Mouse (Mus musculus): ENCODE measurements around the gene Pkmyt1. TPM values are rescaled to one million over a fixed set of nuclear protein-coding genes. Genes with fewer than 3 reads are reported as not detected.

Pkmyt1 gene
- polyA plus RNA-seq, 1 experiment from 2014 or later = 22.6 TPM

DNA sequence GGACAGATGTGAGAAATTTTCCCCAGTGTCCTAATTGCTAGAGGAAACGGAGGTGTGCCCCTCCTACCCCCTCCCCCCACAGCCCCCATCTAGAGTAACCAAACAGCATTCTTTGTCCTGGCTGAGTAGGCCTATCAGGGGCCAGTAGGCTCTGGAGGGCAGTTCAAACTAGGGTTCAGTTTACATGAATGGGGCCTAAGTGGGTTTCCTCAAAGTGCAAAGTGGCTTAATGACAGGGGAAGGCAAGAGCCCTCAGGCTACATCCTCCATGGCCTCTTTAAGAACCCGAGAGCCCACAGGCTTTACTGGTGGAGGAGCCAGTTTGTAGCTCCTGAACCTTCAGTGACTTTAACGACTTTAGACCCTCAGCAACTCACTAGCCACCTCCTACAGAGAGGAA is 30.3 kb upstream of the Pkmyt1 start:
- Histone ChIP-seq H3K36me3 (replicated peaks) (no peaks in the 10 kb centered on the region), H3K4me2 (no peak overlapping the region), H3K27me3 (replicated peaks) (peaks cover 23% of the 10 kb centered on the region), H3K4me3 (no peak overlapping the region), H3K27ac (no peak overlapping the region), H3K9me3 (no peaks in the 10 kb centered on the region), H3K4me1 (peaks cover 9% of the 10 kb centered on the region; the same call in 1 of the 2 replicates), H3K9ac (no peak overlapping the region)
- 32% methylated on average over 3 of the region's 3 CpGs for WGBS
- no peak for ATAC-seq (replicated peaks)

DNA sequence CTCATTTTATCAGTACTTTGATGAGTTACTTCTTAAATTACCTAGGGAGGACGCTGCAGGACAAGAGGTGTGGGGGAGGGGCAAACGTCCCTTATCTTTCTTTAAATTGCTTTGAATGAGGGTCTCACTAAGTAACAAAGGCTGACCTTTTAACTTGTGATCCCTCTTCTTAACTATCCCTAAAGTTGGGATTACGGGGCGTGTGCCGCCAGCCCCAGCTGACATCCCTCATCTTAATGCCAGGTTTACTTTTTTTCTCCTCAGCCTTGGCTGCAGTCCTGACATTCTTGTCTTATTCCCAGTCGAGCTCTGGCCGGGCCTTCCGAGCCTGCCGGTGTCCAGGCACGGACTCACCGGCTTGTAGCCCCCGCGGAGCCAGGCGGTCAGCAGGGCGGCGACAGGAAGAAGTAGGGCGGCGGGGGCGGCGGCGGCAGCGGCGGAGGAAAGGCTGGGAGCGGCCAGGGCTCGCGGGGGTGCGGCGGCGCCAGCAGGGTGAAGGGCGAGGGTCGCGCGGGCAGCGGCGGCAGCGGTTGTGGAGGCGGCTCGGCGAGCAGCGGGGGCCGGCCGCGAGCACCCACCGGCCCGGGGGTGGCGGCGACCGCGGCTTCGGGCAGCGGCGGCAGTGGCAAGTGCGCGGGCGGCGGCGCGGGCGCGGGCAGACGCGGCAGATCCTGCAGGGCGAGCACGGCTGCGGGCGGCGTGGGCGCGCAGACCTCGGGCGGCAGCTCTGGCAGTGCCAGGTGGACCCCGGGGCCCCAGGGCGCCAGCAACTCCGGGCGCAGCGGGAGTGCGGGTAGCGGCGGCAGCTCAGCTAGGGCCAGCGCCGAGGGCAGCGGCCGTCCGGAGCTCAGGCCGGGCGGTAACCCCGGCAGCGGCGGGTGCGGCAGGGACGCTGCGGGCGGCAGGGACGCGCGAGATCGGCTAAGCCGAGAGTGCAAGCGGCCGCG is 26.7 kb upstream of the Pkmyt1 start:
- WGBS = under 1% methylated on average over 91 of the region's 101 CpGs
- Histone ChIP-seq H3K27me3 (replicated peaks) (peaks cover 31% of the 10 kb centered on the region), H3K9me3 (no peaks in the 10 kb centered on the region), H3K4me2 (peak overlapping the region; percentile 99), H3K36me3 (replicated peaks) (no peaks in the 10 kb centered on the region), H3K27ac (peak overlapping the region; percentile 74), H3K4me3 (peak overlapping the region; percentile 90), H3K4me1 (peaks cover 9% of the 10 kb centered on the region; the same call in 1 of the 2 replicates), H3K9ac (peak overlapping the region; percentile 69)
- ATAC-seq (replicated peaks) = peak; percentile 73

DNA sequence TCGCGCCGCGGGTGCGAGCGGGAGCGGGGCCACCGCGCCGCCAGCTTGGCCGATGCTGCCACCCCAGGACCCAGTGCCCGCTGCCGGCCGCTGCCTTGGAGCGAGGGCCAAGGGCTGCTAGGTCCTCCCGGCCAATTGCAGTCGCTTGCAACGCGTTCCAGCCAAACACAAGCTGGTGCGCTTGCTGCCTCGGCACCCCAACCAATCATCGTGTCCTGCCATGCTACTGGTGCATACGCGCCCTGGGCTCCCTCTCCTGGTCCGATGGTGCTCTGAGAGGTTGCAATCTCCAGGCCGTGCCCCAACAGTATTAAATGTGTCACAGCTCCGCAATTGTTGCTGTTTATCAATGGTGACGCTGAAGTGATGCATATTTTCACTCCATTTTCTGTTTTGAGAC is 26.1 kb upstream of the Pkmyt1 start:
- Histone ChIP-seq H3K9ac (peak overlapping the region; percentile 69), H3K4me1 (peaks cover 9% of the 10 kb centered on the region; the same call in 1 of the 2 replicates), H3K4me2 (peak overlapping the region; percentile 99), H3K27ac (peak overlapping the region; percentile 74), H3K4me3 (peak overlapping the region; percentile 90), H3K36me3 (replicated peaks) (no peaks in the 10 kb centered on the region), H3K27me3 (replicated peaks) (peaks cover 31% of the 10 kb centered on the region), H3K9me3 (no peaks in the 10 kb centered on the region)
- WGBS = under 1% methylated on average over 28 of the region's 28 CpGs
- peak; percentile 98 for ATAC-seq (replicated peaks)

DNA sequence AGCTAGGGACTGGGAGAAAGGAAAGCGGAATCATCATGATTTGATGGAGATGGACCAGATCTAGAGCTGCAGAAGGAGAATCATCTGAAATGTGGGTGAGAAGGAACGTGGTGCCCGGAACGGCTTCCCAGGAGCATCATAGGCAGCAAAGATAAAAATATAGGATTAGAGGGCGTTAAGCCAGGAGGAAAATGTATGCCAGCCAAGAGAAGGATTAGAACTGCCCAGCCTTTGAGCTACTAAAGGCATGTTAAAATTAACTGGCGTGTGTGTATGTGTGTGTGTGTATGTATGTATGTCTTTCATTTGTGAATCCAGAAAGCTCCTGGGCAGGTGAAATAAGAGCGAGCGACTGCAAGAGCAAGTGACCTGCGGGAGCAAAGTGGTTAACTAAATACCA is 22.8 kb upstream of the Pkmyt1 start:
- Histone ChIP-seq H3K36me3 (replicated peaks) (no peaks in the 10 kb centered on the region), H3K4me2 (no peak overlapping the region), H3K9me3 (no peaks in the 10 kb centered on the region), H3K4me3 (no peak overlapping the region), H3K9ac (no peak overlapping the region), H3K4me1 (peaks cover 9% of the 10 kb centered on the region; the same call in 1 of the 2 replicates), H3K27ac (no peak overlapping the region), H3K27me3 (replicated peaks) (peaks cover 17% of the 10 kb centered on the region)
- no peak for ATAC-seq (replicated peaks)
- WGBS = 81% methylated on average over 9 of the region's 9 CpGs

DNA sequence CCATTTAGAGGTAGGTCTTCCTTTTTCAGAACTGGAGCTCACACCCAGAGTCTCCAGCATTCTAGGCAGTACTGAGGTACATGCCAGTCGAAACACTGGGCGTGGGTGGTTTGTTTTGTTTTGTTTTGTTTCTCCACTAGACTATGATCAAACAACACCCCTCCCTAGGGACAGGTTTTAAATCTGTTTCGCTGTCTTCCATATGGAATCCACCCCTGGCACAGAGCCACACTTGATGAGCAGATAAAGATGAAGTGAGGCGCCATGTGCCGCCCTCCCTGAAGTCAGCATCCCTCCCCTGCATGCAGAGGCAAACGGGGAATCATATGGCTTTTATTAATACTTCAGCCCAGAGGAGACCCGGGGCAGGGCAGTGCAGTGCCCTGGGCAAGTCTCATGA is 21.4 kb upstream of the Pkmyt1 start:
- no peak for ATAC-seq (replicated peaks)
- 0 out of 2 replicates have a peak, but pooled peaks cover 3% of the 10 kb centered on the region for H3K4me1 ChIP-seq
- no peak overlapping the region for H3K27ac ChIP-seq
- no peak overlapping the region for H3K4me2 ChIP-seq
- peaks cover 10% of the 10 kb centered on the region; the same call in 1 of the 2 replicates for H3K27me3 ChIP-seq (replicated peaks)
- H3K9me3 ChIP-seq = no peaks in the 10 kb centered on the region
- no peaks in the 10 kb centered on the region for H3K36me3 ChIP-seq (replicated peaks)
- WGBS = 51% methylated on average over 7 of the region's 7 CpGs
- H3K9ac ChIP-seq = no peak overlapping the region
- H3K4me3 ChIP-seq = no peak overlapping the region

DNA sequence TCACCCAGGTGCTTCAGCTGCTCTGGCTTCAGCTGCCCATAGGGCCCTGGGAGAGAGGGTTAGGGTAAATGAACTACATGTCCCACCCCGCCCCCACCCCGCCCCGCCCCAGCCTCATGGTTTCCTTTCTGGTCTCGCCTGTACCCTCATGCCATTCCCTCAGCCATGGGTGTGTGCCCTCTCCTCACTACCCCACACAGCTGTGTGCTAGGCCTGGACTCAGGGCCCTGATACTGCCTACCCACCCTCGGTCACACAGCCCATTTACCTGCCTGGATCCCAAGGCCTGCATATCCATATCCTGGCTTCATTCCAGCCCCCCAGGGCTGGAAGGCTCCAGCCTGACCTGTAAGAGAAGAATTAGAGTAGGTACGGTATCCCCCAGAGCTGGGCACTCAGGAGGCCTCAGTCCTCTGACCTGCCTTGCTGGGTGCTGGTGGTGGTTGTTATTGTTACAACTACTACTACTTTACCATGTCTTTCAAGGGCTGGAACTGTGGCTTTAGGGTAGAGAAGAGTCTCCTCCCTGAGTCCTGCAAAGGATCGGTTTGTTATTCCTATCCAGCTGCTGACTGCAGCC is 20.5 kb upstream of the Pkmyt1 start:
- WGBS = 81% methylated on average over 7 of the region's 7 CpGs
- ATAC-seq (replicated peaks) = 0 out of 2 replicates have a peak, but pooled peaks have one; percentile 51
- no peak overlapping the region for H3K4me3 ChIP-seq
- H3K36me3 ChIP-seq (replicated peaks) = no peaks in the 10 kb centered on the region
- no peaks in the 10 kb centered on the region for H3K9me3 ChIP-seq
- H3K4me2 ChIP-seq = no peak overlapping the region
- H3K9ac ChIP-seq = no peak overlapping the region
- H3K27ac ChIP-seq = no peak overlapping the region
- H3K27me3 ChIP-seq (replicated peaks) = peaks cover 10% of the 10 kb centered on the region; the same call in 1 of the 2 replicates
- no peaks in the 10 kb centered on the region for H3K4me1 ChIP-seq

DNA sequence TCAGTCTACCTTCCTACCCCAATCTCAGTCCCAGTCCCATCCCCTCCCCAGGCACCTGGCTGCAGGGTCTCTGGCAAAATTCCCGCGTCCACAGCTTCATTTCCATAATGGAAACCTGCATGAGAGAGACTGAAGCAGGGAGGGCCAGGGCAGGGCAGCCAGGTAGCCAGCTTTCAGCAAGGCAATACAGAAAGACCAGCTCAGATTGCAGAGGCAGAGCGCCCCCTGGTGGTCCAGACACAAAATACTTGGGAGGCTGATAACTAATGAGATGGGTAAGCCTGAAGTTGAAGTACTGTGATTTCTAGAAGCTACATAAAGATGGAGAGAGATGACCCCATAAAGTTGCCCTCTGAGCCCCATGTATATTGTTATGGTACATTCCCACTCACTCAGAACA is 19.9 kb upstream of the Pkmyt1 start:
- 0% methylated on average over 3 of the region's 3 CpGs for WGBS
- peaks cover 4% of the 10 kb centered on the region; the same call in 1 of the 2 replicates for H3K27me3 ChIP-seq (replicated peaks)

DNA sequence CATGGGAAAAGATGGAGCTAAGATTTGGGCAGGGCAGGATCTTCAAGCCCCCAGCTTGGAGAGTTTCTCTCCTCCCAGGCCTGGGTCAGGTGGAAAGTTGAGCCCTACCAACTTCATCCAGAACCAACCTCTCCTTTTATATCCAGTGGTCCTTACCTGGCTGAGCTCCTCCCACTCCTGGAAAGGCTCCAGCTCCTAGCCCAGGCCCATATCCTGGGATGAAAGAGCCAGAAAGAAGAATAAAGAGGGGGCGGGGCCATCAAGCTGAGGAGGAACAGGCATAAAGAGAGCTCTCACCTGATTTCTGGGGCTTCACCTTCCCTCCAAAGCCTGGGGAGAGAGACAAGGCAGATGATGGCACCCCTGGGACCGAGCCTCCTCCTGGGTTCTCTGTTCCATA is 9.1 kb upstream of the Pkmyt1 start:
- Histone ChIP-seq H3K4me2 (no peak overlapping the region), H3K36me3 (replicated peaks) (no peaks in the 10 kb centered on the region), H3K9ac (no peak overlapping the region), H3K4me1 (no peaks in the 10 kb centered on the region), H3K4me3 (no peak overlapping the region), H3K9me3 (no peaks in the 10 kb centered on the region), H3K27ac (no peak overlapping the region), H3K27me3 (replicated peaks) (no peaks in the 10 kb centered on the region)
- no peak for ATAC-seq (replicated peaks)
- 50% methylated on average over 2 of the region's 2 CpGs for WGBS

More for the DNA sequence above, 19.9 kb upstream of the Pkmyt1 start:
- peak; percentile 53 for ATAC-seq (replicated peaks)
- Histone ChIP-seq H3K4me3 (no peak overlapping the region), H3K9ac (no peak overlapping the region), H3K4me1 (no peaks in the 10 kb centered on the region), H3K36me3 (replicated peaks) (no peaks in the 10 kb centered on the region), H3K4me2 (no peak overlapping the region), H3K9me3 (no peaks in the 10 kb centered on the region), H3K27ac (no peak overlapping the region)

DNA sequence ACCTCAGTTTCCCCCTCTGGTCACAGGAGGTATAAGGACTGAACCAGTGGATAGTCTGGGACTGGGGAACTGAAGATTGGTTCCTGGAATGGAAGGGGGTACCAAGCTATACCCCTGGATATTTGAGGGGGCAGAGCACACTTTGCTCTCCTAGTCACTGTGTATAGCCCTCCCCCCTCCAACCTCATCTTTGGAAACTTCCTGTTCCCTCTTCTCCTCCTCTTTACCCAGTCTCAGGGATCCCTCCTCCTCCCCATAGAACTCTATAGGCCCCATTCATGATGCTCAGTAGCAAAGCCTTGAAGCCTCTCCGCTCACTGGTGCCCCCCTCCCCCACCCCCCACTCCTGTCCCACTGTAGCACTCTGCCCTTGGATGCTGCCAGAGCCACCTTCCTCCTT is 6.7 kb upstream of the Pkmyt1 start:
- no peaks in the 10 kb centered on the region for H3K27me3 ChIP-seq (replicated peaks)
- no peaks in the 10 kb centered on the region for H3K36me3 ChIP-seq (replicated peaks)
- H3K9ac ChIP-seq = no peak overlapping the region
- H3K9me3 ChIP-seq = no peaks in the 10 kb centered on the region
- H3K27ac ChIP-seq = no peak overlapping the region
- H3K4me1 ChIP-seq = no peaks in the 10 kb centered on the region
- WGBS = 22% methylated on average over 1 of the region's 1 CpGs
- no peak overlapping the region for H3K4me3 ChIP-seq
- no peak for ATAC-seq (replicated peaks)
- H3K4me2 ChIP-seq = no peak overlapping the region

DNA sequence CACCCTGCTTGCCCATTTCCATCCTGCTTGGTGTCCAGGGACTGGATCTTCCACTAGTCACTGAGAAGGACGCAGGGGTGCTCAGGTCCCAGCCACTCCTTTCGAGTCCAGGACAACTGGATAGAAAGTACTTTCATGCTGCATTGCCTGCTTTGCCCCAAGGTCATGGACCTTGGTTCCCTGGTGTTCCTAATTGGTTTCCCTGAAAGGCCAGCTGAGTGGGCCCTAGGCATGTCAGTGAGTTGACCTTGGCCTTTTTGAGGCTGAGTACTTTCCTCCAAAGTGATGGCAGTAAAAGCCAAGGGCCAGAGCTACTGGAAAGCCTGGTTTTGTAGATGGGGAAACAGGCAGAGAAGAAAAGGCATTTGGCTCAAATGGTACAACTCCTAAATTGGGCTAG is 4.2 kb upstream of the Pkmyt1 start:
- Histone ChIP-seq H3K4me3 (no peak overlapping the region), H3K36me3 (replicated peaks) (no peaks in the 10 kb centered on the region), H3K9ac (no peak overlapping the region), H3K27me3 (replicated peaks) (no peaks in the 10 kb centered on the region), H3K4me2 (no peak overlapping the region), H3K9me3 (no peaks in the 10 kb centered on the region), H3K27ac (no peak overlapping the region), H3K4me1 (peaks cover 7% of the 10 kb centered on the region)
- WGBS = 85% methylated on average over 2 of the region's 2 CpGs
- ATAC-seq (replicated peaks) = no peak

DNA sequence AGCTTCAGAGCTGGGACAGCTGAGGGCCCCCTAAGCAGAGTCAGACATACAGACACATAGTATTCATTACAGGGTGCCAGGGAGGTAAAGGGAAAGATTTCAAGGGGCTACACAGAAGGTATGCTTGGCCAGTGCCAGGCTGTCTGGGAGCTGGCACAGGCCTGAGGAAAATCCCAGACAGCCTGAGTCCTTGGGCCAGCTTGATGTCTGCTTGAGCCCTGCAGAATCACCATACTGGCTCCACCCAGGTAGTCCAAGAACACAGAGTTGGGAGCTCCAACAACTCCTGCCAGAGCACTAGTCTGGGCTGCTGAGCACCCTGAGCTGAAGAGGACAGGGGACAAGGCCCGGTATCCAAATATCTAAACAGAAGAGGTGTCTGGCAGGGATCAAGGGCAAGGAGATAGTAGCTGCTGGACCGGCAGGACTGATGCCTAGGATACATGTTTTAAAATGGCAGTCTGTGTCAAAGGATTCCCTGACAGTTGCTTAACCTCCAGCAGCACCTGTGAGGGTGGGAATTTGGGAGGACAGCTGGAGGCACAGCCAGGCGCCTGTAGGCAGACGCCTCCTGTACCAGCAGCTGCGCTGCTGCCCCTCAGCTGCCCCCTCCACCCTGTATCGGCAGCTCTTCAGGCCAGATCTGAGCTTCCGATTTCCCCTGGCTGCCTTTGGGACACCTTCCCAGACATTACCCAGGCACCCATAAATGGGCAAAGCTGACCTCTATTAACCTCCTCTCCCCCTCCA is 3.6 kb upstream of the Pkmyt1 start, which contains the start of gene 1520401A03Rik:
Gene 1520401A03Rik (minus strand): TSS at position 408 of the 750 bp plus-strand sequence.
- Histone ChIP-seq H3K36me3 (replicated peaks) (no peaks in the 10 kb centered on the region), H3K9ac (no peak within 1 kb of the TSS), H3K27ac (no peak within 1 kb of the TSS), H3K9me3 (no peaks in the 10 kb centered on the region), H3K4me3 (no peak within 1 kb of the TSS), H3K4me2 (no peak within 1 kb of the TSS), H3K4me1 (peaks cover 10% of the 10 kb centered on the region), H3K27me3 (replicated peaks) (no peaks in the 10 kb centered on the region)
- no peak for ATAC-seq (replicated peaks)
- WGBS = 65% methylated on average over 7 of the region's 7 CpGs

DNA sequence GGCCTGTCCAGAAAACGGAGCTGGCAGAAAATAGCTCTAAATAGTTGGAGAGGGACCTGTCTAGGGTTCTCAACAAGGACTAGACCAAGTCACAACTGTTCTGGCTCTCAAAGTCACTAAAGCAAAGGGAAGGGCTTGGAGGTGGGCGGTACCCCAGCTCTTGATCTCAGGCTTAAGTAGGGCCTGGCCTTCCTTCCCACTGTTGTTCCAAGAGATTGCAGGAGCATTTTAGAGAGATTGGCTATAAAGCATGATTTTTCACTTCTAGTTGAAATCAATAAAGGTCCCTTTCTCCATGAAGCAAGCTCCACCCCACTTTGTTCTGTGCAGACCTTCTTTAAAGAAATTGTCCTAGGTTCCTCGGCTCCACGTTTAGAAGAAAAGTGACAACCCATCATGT is 659 bp upstream of the Pkmyt1 start:
- Histone ChIP-seq H3K4me1 (peaks cover 10% of the 10 kb centered on the region), H3K4me3 (peak overlapping the region; percentile 56), H3K4me2 (peak overlapping the region; percentile 69), H3K9ac (peak overlapping the region; percentile 53), H3K36me3 (replicated peaks) (no peaks in the 10 kb centered on the region), H3K27ac (peak overlapping the region; percentile 71), H3K9me3 (no peaks in the 10 kb centered on the region), H3K27me3 (replicated peaks) (no peaks in the 10 kb centered on the region)
- WGBS = 66% methylated on average over 4 of the region's 4 CpGs
- no peak for ATAC-seq (replicated peaks)
